Mouse (Mus musculus) neural tube, embryonic 14.5 days (tissue): ENCODE measurements around the gene Gm42372. TPM values are rescaled to one million over a fixed set of nuclear protein-coding genes. Genes with fewer than 3 reads are reported as not detected.

Source experiments
- polyA plus RNA-seq: library from polyadenylated mRNA; unstranded; fragments of >200 nt; fragmentation: Nextera tagmentation; extraction: Ambion mirVana; gene quantifications from 2 replicates; pipeline ENCODE4 v1.2.1, GENCODE M21; 2014

Gene Gm42372
- polyA plus RNA-seq, 1 experiment from 2014 or later: 10.1 TPM

Other genes with a start within 250 kb of the Gm42372 start
- 404 and 458 TPM in 2 replicates for gene Ap2s1, start 244.7 kb upstream of the Gm42372 start, polyA plus RNA-seq
- 4.5 and 4.6 TPM in 2 replicates for gene Slc1a5, start 201.7 kb upstream of the Gm42372 start, polyA plus RNA-seq
- 191 and 199 TPM in 2 replicates for gene Strn4, start 167.2 kb upstream of the Gm42372 start, polyA plus RNA-seq
- gene Fkrp, start 166.4 kb upstream of the Gm42372 start, polyA plus RNA-seq: 44.5 and 51.5 TPM in 2 replicates
- 4.5 and 7.4 TPM in 2 replicates for gene Prkd2, start 140.2 kb upstream of the Gm42372 start, polyA plus RNA-seq
- 5.8 and 6.1 TPM in 2 replicates for gene Dact3, start 107.8 kb upstream of the Gm42372 start, polyA plus RNA-seq
- 0.39 and 9.8 TPM in 2 replicates for gene Gng8, start 91.3 kb upstream of the Gm42372 start, polyA plus RNA-seq
- gene Ptgir, start 76.6 kb upstream of the Gm42372 start, polyA plus RNA-seq: 1.2 TPM in 1 of 2 replicates, not detected in the other
- gene Calm3, start 59.0 kb upstream of the Gm42372 start, polyA plus RNA-seq: 412 and 503 TPM in 2 replicates
- 68.1 and 92.1 TPM in 2 replicates for gene Pnmal2, start 38.4 kb upstream of the Gm42372 start, polyA plus RNA-seq
- gene Pnmal1, start 23.4 kb upstream of the Gm42372 start, polyA plus RNA-seq: 60.1 and 60.7 TPM in 2 replicates
- gene Ccdc8, start 9.6 kb downstream of the Gm42372 start, polyA plus RNA-seq: 2.3 and 5.6 TPM in 2 replicates
- 121 TPM in 2 replicates for gene Ppp5c, start 44.8 kb downstream of the Gm42372 start, polyA plus RNA-seq
- 2.7 and 4.4 TPM in 2 replicates for gene Hif3a, start 79.3 kb downstream of the Gm42372 start, polyA plus RNA-seq
- 3.7 and 4.0 TPM in 2 replicates for gene Psg16, start 91.0 kb downstream of the Gm42372 start, polyA plus RNA-seq
- not detected in 2 replicates for gene Ceacam3, start 167.2 kb downstream of the Gm42372 start, polyA plus RNA-seq
- gene Psg29, start 220.4 kb downstream of the Gm42372 start, polyA plus RNA-seq: not detected in 2 replicates